Mouse (Mus musculus) megakaryocyte, embryonic 14.5 days (primary cell): Measurements from ENCODE around the gene Zfhx3. TPM values are rescaled to one million over a fixed set of nuclear protein-coding genes. Genes with fewer than 3 reads are reported as not detected.

Source experiments
- H3K27me3 ChIP-seq: replicated peaks from 2 replicates; pipeline ENCODE3; 2012; ENCODE audit warnings: inconsistent platforms
- H3K36me3 ChIP-seq: replicated peaks from 2 replicates; pipeline ENCODE3; 2012; ENCODE audit warnings: low read length, inconsistent platforms, mixed read lengths
- H3K4me1 ChIP-seq: 2 replicates; pipeline ENCODE4 v1.6.1; 2012; ENCODE audit warnings: inconsistent platforms
- H3K4me3 ChIP-seq: replicated peaks from 2 replicates; pipeline ENCODE3; 2012; ENCODE audit warnings: moderate library complexity, mild to moderate bottlenecking, inconsistent platforms
- H3K9me3 ChIP-seq: 2 replicates; pipeline ENCODE4 v1.6.1; 2012; ENCODE audit warnings: inconsistent platforms
- FLI1 ChIP-seq: IDR thresholded peaks from 2 replicates; pipeline ENCODE4 v1.6.1; 2012; ENCODE audit warnings: low read length, inconsistent platforms, mixed read lengths
- GATA1 ChIP-seq: IDR thresholded peaks from 3 replicates; pipeline ENCODE4 v1.6.1; 2012; ENCODE audit warnings: mixed read lengths, low read length, inconsistent platforms, borderline replicate concordance
- polyA plus RNA-seq: library from polyadenylated mRNA; stranded (reverse); fragments of >175 nt; gene quantifications from 2 replicates; pipeline ENCODE4 v1.2.3, GENCODE M21; 2012; ENCODE audit warnings: low replicate concordance; ENCODE audit not compliant: insufficient read depth

Zfhx3 gene
- polyA plus RNA-seq, 1 experiment = 1.1 TPM

DNA sequence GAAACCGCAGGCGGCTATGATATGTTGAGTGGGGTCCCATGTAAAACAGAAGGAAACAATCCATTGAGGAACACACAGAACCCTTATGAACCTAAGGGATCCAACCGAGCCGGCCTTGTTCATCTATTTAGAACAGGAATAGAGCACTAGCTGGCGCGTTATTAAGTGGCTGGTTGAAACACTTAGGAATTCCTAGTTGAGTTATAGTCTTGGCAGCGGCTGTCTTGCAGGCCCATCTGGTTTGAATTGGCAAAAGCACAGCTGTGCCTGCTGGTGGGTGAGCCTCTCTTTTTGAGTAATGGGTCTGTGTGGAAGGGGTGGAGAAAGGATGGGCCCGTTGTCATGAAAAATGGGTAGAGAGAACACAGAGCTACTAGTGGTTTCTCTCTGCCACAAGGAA, 610.1 kb downstream of the Zfhx3 start:
- H3K27me3 ChIP-seq = peaks cover 1% of the 10 kb centered on the region
- no peak for TF ChIP-seq GATA1
- no peak for TF ChIP-seq FLI1
- H3K36me3 ChIP-seq = no peaks in the 10 kb centered on the region
- H3K4me3 ChIP-seq = no peak overlapping the region
- H3K4me1 ChIP-seq = no peaks in the 10 kb centered on the region
- H3K9me3 ChIP-seq = peaks cover 12% of the 10 kb centered on the region

DNA sequence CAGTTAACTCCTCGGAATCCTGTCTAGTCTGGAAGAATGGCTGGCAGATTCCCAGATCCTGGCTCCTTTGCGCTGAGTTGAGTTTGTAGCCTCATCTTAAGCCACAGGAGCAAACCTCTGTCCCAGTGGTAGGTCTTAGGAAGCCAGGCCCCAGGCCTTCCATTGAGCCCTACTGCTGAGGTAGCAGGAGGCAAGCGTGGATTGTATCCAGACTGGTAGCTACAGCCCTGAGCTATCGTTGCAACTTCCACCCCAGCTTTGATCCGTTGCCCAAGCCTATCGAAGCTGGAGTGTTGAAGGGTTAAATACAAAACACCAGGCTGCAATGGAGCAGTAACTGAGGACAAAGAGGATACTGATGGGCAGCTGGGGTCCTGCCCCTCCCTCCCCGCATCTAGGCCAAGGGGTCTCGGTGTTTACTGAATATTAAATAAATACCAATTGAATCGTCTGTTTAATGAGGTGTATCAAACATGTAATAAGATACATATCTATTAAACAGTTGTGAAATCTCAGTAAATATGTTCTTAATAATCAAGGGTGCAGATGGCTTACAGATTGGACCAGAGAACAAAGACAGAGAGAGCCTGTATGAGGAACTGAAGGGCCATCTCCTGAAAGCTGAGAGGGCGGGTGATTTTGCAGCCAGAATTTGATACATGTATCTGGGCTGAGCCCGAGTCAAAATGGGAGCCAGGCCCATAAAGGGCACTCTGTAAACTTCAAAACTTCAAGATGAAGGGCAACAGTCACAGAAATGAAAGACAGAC, 611.5 kb downstream of the Zfhx3 start:
- H3K4me3 ChIP-seq = no peak overlapping the region
- no peaks in the 10 kb centered on the region for H3K36me3 ChIP-seq
- TF ChIP-seq GATA1 (no peak), FLI1 (no peak)
- peaks cover 1% of the 10 kb centered on the region for H3K27me3 ChIP-seq
- H3K4me1 ChIP-seq = no peaks in the 10 kb centered on the region
- peaks cover 4% of the 10 kb centered on the region; the same call in 1 of the 2 replicates for H3K9me3 ChIP-seq

DNA sequence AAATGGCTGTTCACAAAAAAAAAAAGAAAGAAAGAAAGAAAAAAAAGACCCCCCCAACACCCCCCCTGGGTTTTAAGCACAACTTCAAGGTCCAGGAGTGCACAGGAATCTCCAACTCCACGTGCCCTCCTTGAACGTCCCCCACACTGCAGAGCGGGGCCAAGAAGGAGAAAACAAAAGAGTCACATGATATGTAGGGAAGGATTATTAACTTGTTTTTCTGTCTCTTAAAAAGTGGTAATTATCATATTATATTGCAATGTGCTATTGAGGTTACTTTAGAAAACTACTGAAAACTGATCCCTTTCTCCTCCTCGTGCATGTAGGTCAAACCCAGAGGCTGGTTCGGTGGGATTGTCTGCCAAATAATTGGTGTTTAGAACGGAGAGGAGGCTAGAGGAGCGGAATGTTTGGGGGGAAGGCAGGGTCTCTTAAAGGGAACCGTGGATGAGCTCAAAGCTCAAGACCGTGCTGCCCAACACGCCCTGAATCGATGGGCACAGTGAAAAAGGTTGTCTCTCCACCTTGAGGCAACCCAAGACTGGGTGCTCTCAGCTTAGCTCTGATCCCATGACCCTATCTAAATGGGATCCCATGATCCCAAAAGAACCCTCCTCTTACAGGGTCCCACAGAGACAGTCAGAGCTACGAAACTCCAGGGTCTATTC, 612.3 kb downstream of the Zfhx3 start:
- TF ChIP-seq GATA1 (no peak), FLI1 (no peak)
- Histone ChIP-seq H3K27me3 (peaks cover 1% of the 10 kb centered on the region), H3K9me3 (peaks cover 3% of the 10 kb centered on the region; the same call in 1 of the 2 replicates)

GRCm38 (mm10) chr8:108563420-108563819, 621.0 kb downstream of the Zfhx3 start:
- no peak for TF ChIP-seq FLI1
- no peak for TF ChIP-seq GATA1
- H3K9me3 ChIP-seq = peaks cover 11% of the 10 kb centered on the region

More for the DNA sequence above, 612.3 kb downstream of the Zfhx3 start:
- Histone ChIP-seq H3K36me3 (no peaks in the 10 kb centered on the region), H3K4me1 (no peaks in the 10 kb centered on the region), H3K4me3 (no peak overlapping the region)

DNA sequence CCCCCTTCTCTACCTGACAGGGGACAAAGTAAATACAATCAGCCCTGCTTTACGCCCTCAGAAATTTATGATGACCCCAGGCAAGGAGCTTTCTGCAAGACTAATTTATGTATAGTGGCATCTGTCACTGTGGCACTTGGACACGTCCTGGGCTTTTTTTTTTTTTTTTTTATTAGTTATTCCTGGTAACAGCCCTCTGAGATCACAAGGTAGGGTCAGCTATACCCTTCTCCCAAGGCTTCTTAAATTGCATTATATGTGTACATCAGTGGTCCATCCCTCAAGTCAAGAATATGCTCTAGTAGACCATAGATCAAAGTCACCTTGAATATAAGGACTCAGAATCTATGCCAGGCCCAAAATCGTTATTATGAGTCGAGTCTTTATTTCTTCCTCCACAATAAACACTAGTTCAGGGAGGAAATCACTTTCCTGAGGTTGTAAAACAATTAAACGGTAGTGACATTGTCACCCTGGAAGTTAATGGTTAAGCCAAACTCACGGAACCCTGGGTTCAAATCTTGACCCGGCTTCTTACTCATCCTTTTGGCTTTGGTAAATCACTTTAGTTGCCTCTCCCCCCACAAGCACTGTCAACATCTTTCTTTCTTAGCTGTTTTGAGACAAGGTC, 621.6 kb downstream of the Zfhx3 start:
- Histone ChIP-seq H3K27me3 (peaks cover 5% of the 10 kb centered on the region), H3K4me1 (no peaks in the 10 kb centered on the region), H3K36me3 (no peaks in the 10 kb centered on the region), H3K4me3 (no peak overlapping the region), H3K9me3 (peaks cover 15% of the 10 kb centered on the region)
- TF ChIP-seq FLI1 = no peak
- no peak for TF ChIP-seq GATA1

More at GRCm38 (mm10) chr8:108563420-108563819, 621.0 kb downstream of the Zfhx3 start:
- no peaks in the 10 kb centered on the region for H3K4me1 ChIP-seq
- no peak overlapping the region for H3K4me3 ChIP-seq
- peaks cover 5% of the 10 kb centered on the region for H3K27me3 ChIP-seq
- no peaks in the 10 kb centered on the region for H3K36me3 ChIP-seq

GRCm38 (mm10) chr8:108566035-108566434, 623.6 kb downstream of the Zfhx3 start:
- Histone ChIP-seq H3K9me3 (peaks cover 15% of the 10 kb centered on the region), H3K36me3 (no peaks in the 10 kb centered on the region), H3K4me1 (no peaks in the 10 kb centered on the region), H3K4me3 (no peak overlapping the region), H3K27me3 (peaks cover 5% of the 10 kb centered on the region)
- TF ChIP-seq GATA1 (no peak), FLI1 (no peak)

- Histone ChIP-seq H3K9me3 (peaks cover 4% of the 10 kb centered on the region; the same call in 1 of the 2 replicates), H3K4me1 (peaks cover 21% of the 10 kb centered on the region)
Observed at GRCm38 (mm10) chr8:108573295-108574017, 631.0 kb downstream of the Zfhx3 start.

DNA sequence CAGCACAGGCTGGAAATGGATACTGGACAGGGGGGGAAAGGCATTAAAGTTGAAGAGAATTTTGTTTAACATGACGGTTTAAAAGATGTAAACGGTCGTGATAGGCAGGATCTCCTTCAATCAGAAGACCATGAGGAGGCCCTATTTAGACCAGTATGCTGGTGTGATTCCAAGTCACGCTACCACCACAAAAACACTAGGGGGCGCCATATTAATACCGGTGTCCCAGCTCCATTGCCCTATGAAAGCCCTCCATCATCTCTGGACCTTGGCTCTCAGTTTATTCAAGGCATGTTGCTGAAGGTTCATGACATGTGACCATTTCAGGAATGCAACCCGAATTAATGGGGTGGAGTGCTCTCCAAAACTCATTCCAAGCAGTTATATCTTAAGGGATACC, 631.7 kb downstream of the Zfhx3 start:
- Histone ChIP-seq H3K9me3 (no peaks in the 10 kb centered on the region), H3K36me3 (no peaks in the 10 kb centered on the region), H3K4me3 (no peak overlapping the region), H3K4me1 (peaks cover 28% of the 10 kb centered on the region), H3K27me3 (peaks cover 12% of the 10 kb centered on the region)
- no peak for TF ChIP-seq GATA1
- TF ChIP-seq FLI1 = no peak

More at GRCm38 (mm10) chr8:108573295-108574017, 631.0 kb downstream of the Zfhx3 start:
- TF ChIP-seq GATA1 (no peak), FLI1 (no peak)
- H3K4me3 ChIP-seq = no peak overlapping the region
- no peaks in the 10 kb centered on the region for H3K36me3 ChIP-seq
- H3K27me3 ChIP-seq = peaks cover 12% of the 10 kb centered on the region

- H3K9me3 ChIP-seq = no peaks in the 10 kb centered on the region
- TF ChIP-seq FLI1 (no peak), GATA1 (no peak)
- peaks cover 56% of the 10 kb centered on the region for H3K4me1 ChIP-seq
- no peak overlapping the region for H3K4me3 ChIP-seq
- H3K27me3 ChIP-seq = peaks cover 6% of the 10 kb centered on the region
- no peaks in the 10 kb centered on the region for H3K36me3 ChIP-seq
Observed at GRCm38 (mm10) chr8:108577571-108577970, 635.1 kb downstream of the Zfhx3 start.

DNA sequence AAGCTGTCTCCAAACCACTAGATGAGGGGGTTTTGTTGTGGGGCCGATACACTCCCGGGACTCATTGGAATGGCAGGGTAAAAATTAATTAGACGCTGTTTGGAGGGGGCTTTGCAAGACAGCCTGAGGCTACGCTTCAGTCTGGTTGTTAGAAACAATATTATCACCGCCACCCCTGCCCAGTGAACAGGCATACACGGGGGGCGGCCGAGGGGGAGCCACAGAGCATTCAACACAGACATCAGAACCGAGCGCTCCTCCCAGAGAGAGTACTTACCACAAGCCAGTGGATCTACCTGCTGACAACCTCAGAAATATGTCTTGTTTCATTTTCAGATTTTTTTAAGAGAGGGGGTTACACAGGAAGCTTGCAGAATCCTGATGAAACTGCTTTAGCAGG, 635.9 kb downstream of the Zfhx3 start:
- H3K4me1 ChIP-seq = peaks cover 60% of the 10 kb centered on the region
- no peaks in the 10 kb centered on the region for H3K9me3 ChIP-seq
- H3K27me3 ChIP-seq = peaks cover 5% of the 10 kb centered on the region
- no peak for TF ChIP-seq FLI1
- no peak for TF ChIP-seq GATA1
- no peak overlapping the region for H3K4me3 ChIP-seq
- no peaks in the 10 kb centered on the region for H3K36me3 ChIP-seq
